Mouse (Mus musculus) embryonic facial prominence, embryonic 11.5 days (tissue): ENCODE data around the gene Fzd10. TPM values are rescaled to one million over a fixed set of nuclear protein-coding genes. Genes with fewer than 3 reads are reported as not detected.

ENCODE experiments used
- ATAC-seq: fragments of 200-750 bp; cut with Nextera tagmentation; replicated peaks from 2 replicates; pipeline ENCODE4 v1.8.0; 2017; ENCODE audit warnings: low read depth; ENCODE audit not compliant: insufficient number of reproducible peaks, low FRiP score, low TSS enrichment
- DNase-seq: peaks from one replicate; pipeline ENCODE4 v3.0.0-alpha.2; 2015; ENCODE audit warnings: low spot score
- H3K27ac ChIP-seq: fragments of 300-500 bp; sonication (generic); replicated peaks from 2 replicates; pipeline ENCODE4 v1.5.1; 2014; ENCODE audit warnings: mild to moderate bottlenecking, low read depth, low read length, control low read depth
- H3K27me3 ChIP-seq: fragments of 300-500 bp; sonication (generic); 2 replicates; pipeline ENCODE4 v1.6.1; 2014; ENCODE audit warnings: mild to moderate bottlenecking, low read length, moderate library complexity, mixed read lengths; ENCODE audit not compliant: control insufficient read depth, insufficient read depth
- H3K36me3 ChIP-seq: fragments of 300-500 bp; sonication (generic); replicated peaks from 2 replicates; pipeline ENCODE4 v1.6.1; 2014; ENCODE audit warnings: low read depth, mild to moderate bottlenecking, low read length, moderate library complexity, mixed read lengths; ENCODE audit not compliant: control insufficient read depth, insufficient read depth
- H3K4me1 ChIP-seq: fragments of 300-500 bp; sonication (generic); 2 replicates; pipeline ENCODE4 v1.6.1; 2014; ENCODE audit warnings: low read length, mixed read lengths; ENCODE audit not compliant: control insufficient read depth, insufficient read depth
- H3K4me2 ChIP-seq: fragments of 300-500 bp; sonication (generic); 2 replicates; pipeline ENCODE4 v1.6.1; 2014; ENCODE audit warnings: low read depth, mild to moderate bottlenecking, control low read depth, low read length, moderate library complexity
- H3K4me3 ChIP-seq: fragments of 300-500 bp; sonication (generic); 2 replicates; pipeline ENCODE4 v1.5.1; 2014; ENCODE audit warnings: low read depth, low read length, control low read depth
- H3K9ac ChIP-seq: fragments of 300-500 bp; sonication (generic); replicated peaks from 2 replicates; pipeline ENCODE4 v1.6.1; 2014; ENCODE audit warnings: mild to moderate bottlenecking, control low read depth, low read length
- H3K9me3 ChIP-seq: fragments of 300-500 bp; sonication (generic); replicated peaks from 2 replicates; pipeline ENCODE4 v1.6.1; 2016; ENCODE audit warnings: mild to moderate bottlenecking, low read length, inconsistent platforms, mixed read lengths; ENCODE audit not compliant: control insufficient read depth
- WGBS: fragments of 180-500 bp; shearing (Covaris S2); extraction: QIAGEN DNeasy Blood & Tissue Kit; methylation state at CpG from one replicate; pipeline ENCODE4 v1.1.7; 2014; 5-methylcytosine and 5-hydroxymethylcytosine counted together
- polyA plus RNA-seq: library from polyadenylated mRNA; unstranded; fragments of >200 nt; fragmentation: Nextera tagmentation; extraction: Ambion mirVana; gene quantifications from 2 replicates; pipeline ENCODE4 v1.2.1, GENCODE M21; 2014

Gene Fzd10
- polyA plus RNA-seq, 1 experiment from 2014 or later: 5.6 TPM

DNA sequence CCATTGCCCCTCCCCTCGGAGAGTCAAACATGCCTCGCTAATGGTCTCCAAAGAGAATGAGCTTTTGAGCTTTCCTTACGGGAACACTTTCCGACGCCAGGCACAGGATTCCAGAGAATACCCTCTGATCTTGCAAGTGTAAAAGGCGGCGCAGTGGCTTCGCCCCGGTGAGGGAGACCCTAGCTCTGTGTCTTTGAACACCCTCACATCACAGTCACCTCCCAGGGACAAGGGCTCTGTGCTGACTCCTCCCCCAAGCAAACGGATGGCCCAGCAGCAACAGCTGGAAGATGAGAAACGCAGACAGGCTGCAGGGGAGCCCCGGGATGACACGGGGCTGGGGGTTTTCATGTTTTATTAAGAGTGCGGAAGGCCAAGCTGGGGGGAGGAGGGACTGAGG, 6.0 kb downstream of the Fzd10 start:
- no peak overlapping the region for H3K4me3 ChIP-seq
- no peak overlapping the region for H3K27ac ChIP-seq
- peaks cover 4% of the 10 kb centered on the region for H3K4me1 ChIP-seq
- H3K4me2 ChIP-seq: peak overlapping the region; percentile 11; the same call in 1 of the 2 replicates
- ATAC-seq (no peak), DNase-seq (no peak)
- 7% methylated on average over 14 of the region's 14 CpGs for WGBS
- H3K9me3 ChIP-seq: no peaks in the 10 kb centered on the region
- no peaks in the 10 kb centered on the region for H3K36me3 ChIP-seq
- 0 out of 2 replicates have a peak, but pooled peaks cover 4% of the 10 kb centered on the region for H3K27me3 ChIP-seq
- no peak overlapping the region; the same call in 1 of the 2 replicates for H3K9ac ChIP-seq

GRCm38 (mm10) chr5:128609091-128609490, 8.4 kb downstream of the Fzd10 start:
- no peak overlapping the region for H3K4me3 ChIP-seq
- H3K9ac ChIP-seq: no peak overlapping the region
- H3K27ac ChIP-seq: no peak overlapping the region
- 92% methylated on average over 7 of the region's 7 CpGs for WGBS
- ATAC-seq (no peak), DNase-seq (no peak)
- H3K4me1 ChIP-seq: peaks cover 4% of the 10 kb centered on the region
- H3K4me2 ChIP-seq: no peak overlapping the region
- 0 out of 2 replicates have a peak, but pooled peaks cover 4% of the 10 kb centered on the region for H3K27me3 ChIP-seq
- H3K36me3 ChIP-seq: no peaks in the 10 kb centered on the region
- no peaks in the 10 kb centered on the region for H3K9me3 ChIP-seq

DNA sequence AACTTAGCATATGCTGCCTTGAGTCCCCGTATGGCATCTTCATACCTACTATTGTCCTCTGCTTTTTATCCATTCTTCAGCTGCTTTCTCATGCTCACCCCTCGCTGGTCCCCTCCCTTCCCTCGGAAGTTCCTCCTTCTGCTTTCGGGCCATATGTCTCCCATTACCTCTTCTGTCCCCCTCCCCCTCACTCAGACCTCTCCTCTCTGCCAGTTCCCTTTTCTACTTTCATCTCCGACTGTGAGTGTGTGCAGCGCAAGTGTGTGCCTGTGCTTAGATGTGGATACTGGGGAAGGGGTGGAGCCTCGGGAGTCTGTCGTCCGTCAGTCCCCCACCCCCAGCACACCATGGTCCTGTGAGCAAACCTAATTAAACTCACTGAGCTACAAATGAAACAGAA, 17.0 kb downstream of the Fzd10 start:
- no peaks in the 10 kb centered on the region for H3K9me3 ChIP-seq
- H3K4me3 ChIP-seq: no peak overlapping the region
- peak overlapping the region; percentile 19 for H3K4me2 ChIP-seq
- no peaks in the 10 kb centered on the region for H3K36me3 ChIP-seq
- WGBS: 6% methylated on average over 9 of the region's 9 CpGs
- H3K9ac ChIP-seq: no peak overlapping the region
- peaks cover 14% of the 10 kb centered on the region for H3K4me1 ChIP-seq
- H3K27ac ChIP-seq: peak overlapping the region; percentile 37
- DNase-seq (peak; percentile 88), ATAC-seq (peak; percentile 73)
- no peaks in the 10 kb centered on the region for H3K27me3 ChIP-seq

- Histone ChIP-seq H3K4me1 (peaks cover 14% of the 10 kb centered on the region), H3K4me2 (no peak overlapping the region), H3K27ac (peak overlapping the region; percentile 80), H3K9ac (no peak overlapping the region), H3K27me3 (no peaks in the 10 kb centered on the region), H3K4me3 (no peak overlapping the region), H3K36me3 (no peaks in the 10 kb centered on the region), H3K9me3 (no peaks in the 10 kb centered on the region)
- 18% methylated on average over 8 of the region's 8 CpGs for WGBS
- ATAC-seq (no peak; the same call in 1 of the 2 replicates), DNase-seq (peak; percentile 84)
Measured at GRCm38 (mm10) chr5:128619987-128620386, 19.3 kb downstream of the Fzd10 start.

DNA sequence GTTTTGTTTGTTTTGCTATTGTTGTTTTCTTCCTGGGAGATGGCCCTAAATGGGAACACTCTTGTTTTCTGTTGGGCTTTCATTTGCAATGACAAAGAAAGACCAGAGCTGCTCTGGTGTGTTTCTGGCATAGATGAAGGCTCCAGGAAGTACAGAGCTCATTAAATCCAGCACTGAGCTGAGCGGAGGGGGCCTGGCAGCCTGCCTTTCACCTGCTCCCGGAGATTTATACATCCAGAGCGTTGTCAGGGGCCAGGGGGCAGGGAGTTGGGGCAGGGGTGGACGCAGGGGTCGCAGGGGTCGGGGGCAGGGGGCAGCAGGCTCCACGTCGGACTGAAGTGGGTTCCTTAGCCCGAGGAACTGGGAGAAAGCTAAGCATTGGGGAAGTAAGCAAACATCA, 19.8 kb downstream of the Fzd10 start:
- H3K4me2 ChIP-seq: peak overlapping the region; percentile 10; the same call in 1 of the 2 replicates
- H3K4me3 ChIP-seq: no peak overlapping the region
- DNase-seq: no peak

DNA sequence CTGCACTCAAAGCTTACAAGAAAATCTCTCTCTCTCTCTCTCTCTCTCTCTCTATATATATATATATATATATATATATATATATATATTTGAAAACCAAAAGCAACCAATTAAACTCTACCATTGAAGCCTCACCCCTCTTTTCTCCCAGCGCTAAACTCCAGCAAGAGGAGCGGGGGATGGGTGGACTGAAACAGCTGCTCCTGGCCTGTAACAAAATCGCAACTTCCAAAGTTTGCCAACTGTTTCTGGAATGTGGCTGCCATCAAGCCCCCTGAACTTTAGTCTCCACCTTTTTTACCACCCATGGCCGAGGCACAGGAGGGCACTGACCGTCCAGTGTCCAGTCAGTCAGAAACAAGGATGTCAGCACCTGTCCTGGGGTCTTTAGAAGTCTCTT, 27.1 kb downstream of the Fzd10 start:
- no peak overlapping the region for H3K4me3 ChIP-seq
- no peaks in the 10 kb centered on the region for H3K9me3 ChIP-seq
- no peaks in the 10 kb centered on the region for H3K36me3 ChIP-seq
- peak; percentile 55 for DNase-seq
- no peak overlapping the region for H3K4me2 ChIP-seq
- no peak for ATAC-seq
- no peaks in the 10 kb centered on the region for H3K4me1 ChIP-seq
- H3K27me3 ChIP-seq: no peaks in the 10 kb centered on the region
- 41% methylated on average over 5 of the region's 5 CpGs for WGBS
- H3K9ac ChIP-seq: no peak overlapping the region
- no peak overlapping the region for H3K27ac ChIP-seq

More for the DNA sequence above, 19.8 kb downstream of the Fzd10 start:
- H3K27me3 ChIP-seq: no peaks in the 10 kb centered on the region
- no peaks in the 10 kb centered on the region for H3K9me3 ChIP-seq
- H3K36me3 ChIP-seq: no peaks in the 10 kb centered on the region
- no peak overlapping the region for H3K9ac ChIP-seq
- WGBS: 3% methylated on average over 9 of the region's 9 CpGs
- H3K27ac ChIP-seq: peak overlapping the region; percentile 76
- H3K4me1 ChIP-seq: peaks cover 14% of the 10 kb centered on the region
- ATAC-seq: no peak

DNA sequence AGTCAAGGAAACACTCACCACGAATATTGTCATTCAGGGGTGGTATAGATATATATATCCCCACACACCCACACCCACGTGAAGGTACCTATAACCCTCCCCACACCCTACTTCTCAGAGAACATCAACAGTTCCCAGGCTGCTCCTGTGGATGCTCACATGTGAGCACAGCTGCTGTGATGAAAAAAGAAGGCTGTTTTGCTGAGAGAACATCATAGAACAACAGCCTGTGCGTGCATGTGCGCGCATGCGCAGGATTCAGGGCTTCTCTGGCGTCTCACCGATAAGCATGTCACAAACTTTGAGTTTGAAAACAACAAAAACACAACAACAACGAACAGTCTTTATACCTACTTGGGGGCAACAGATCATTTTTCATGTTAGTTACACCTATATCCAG, 36.0 kb downstream of the Fzd10 start:
- 0 out of 2 replicates have a peak, but pooled peaks cover 2% of the 10 kb centered on the region for H3K4me1 ChIP-seq
- no peak overlapping the region for H3K4me2 ChIP-seq
- no peaks in the 10 kb centered on the region for H3K9me3 ChIP-seq
- WGBS: 68% methylated on average over 9 of the region's 9 CpGs
- DNase-seq: no peak
- no peak overlapping the region for H3K4me3 ChIP-seq
- 0 out of 2 replicates have a peak, but pooled peaks have one; percentile 14 for ATAC-seq
- H3K27ac ChIP-seq: peak overlapping the region; percentile 43
- no peak overlapping the region for H3K9ac ChIP-seq
- H3K36me3 ChIP-seq: no peaks in the 10 kb centered on the region
- no peaks in the 10 kb centered on the region for H3K27me3 ChIP-seq

GRCm38 (mm10) chr5:128637071-128638015, 36.7 kb downstream of the Fzd10 start:
- Histone ChIP-seq H3K4me3 (no peak overlapping the region), H3K27me3 (no peaks in the 10 kb centered on the region), H3K9me3 (no peaks in the 10 kb centered on the region), H3K4me2 (no peak overlapping the region), H3K36me3 (no peaks in the 10 kb centered on the region), H3K9ac (no peak overlapping the region), H3K27ac (no peak overlapping the region; the same call in 1 of the 2 replicates), H3K4me1 (0 out of 2 replicates have a peak, but pooled peaks cover 2% of the 10 kb centered on the region)
- DNase-seq: peak; percentile 92
- no peak; the same call in 1 of the 2 replicates for ATAC-seq
- WGBS: 71% methylated on average over 26 of the region's 26 CpGs
